Mouse (Mus musculus): ENCODE data around the gene Rnf220. TPM values are rescaled to one million over a fixed set of nuclear protein-coding genes. Genes with fewer than 3 reads are reported as not detected.

Gene Rnf220
- total RNA-seq, 2 experiments from 2014 or later = 45.8 to 46.7 TPM

DNA sequence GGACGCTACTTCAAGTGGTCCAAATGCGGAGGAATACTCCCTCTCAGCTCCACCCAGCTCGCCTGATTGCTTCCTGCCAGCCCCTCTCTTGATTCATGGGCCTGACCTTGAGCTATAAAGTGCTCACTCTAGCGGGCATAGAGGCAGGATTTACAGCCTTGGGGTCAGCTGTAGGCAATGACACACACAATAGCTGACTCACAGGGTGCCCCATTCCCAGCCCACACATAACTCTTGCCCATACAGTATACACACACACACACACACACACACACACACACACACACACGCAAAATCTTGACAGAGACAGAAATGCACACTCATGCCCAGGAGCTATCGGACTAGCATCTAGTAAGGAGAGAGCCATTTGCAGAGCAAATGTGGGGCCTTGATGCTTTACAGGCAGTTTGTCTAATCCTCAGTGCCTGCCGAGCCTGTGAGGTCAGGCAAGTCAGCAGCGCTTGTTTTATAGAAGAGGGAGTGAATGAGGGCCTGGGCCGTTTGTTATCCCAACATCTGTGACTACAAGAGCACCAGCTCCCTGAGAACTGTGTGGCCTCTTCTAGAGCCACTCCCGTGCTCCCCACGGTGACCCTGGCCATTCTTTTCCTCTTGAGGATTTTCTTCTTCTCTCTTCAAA lies 165.9 kb downstream of the Rnf220 start:
- DNase-seq = no peak

- DNase-seq = no peak
Observed at GRCm38 (mm10) chr4:117330132-117330531, 166.7 kb downstream of the Rnf220 start.

DNA sequence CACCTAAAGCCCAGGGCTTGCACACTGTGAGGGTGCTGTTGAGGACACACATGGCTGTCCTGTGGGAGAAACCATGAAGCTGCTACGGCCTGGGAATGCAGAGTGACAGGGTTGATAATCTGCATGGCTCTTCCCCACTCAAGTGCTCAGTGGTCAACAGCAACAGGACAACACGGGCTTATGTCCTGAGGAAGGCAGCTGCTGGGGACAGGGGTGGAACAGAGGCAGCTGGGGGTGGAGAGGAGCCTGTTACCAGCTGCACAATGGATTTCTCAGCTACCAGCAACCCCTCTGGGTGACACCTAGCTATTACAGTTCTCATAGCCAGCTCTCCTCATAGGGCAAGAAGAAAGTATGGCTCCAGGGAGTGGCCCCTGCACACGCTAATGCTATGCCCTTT lies 169.9 kb downstream of the Rnf220 start:
- no peak for DNase-seq

GRCm38 (mm10) chr4:117325076-117325475 lies 171.8 kb downstream of the Rnf220 start:
- DNase-seq = no peak

- peak; percentile 76 for DNase-seq
Observed at GRCm38 (mm10) chr4:117323515-117324344, 173.1 kb downstream of the Rnf220 start.

- DNase-seq = no peak
Observed at GRCm38 (mm10) chr4:117321011-117321410, 175.8 kb downstream of the Rnf220 start.

GRCm38 (mm10) chr4:117318508-117318907 lies 178.3 kb downstream of the Rnf220 start:
- DNase-seq = no peak

GRCm38 (mm10) chr4:117317701-117318190 lies 179.1 kb downstream of the Rnf220 start:
- DNase-seq = no peak

GRCm38 (mm10) chr4:117316800-117317199 lies 180.1 kb downstream of the Rnf220 start:
- no peak for DNase-seq

GRCm38 (mm10) chr4:117314849-117315500 lies 181.9 kb downstream of the Rnf220 start:
- no peak for DNase-seq

DNA sequence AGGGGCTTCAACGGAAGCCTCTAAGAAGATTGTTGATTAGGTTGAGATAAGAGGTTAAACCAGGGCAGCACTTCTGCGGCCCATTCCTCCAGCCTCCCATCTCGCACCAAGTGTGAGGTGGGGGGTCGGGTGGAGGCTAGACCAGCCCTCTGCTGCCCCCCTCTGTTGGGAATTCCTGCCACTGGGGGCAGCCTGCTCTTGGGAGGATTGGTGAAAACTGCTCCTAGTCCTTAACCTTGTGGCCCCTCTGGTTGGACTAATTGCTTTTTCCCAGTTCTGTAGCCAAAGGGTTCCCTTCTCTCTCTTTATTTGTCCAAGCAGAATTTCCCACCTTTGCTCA lies 183.8 kb downstream of the Rnf220 start:
- DNase-seq = peak; percentile 47

GRCm38 (mm10) chr4:117312416-117313084 lies 184.3 kb downstream of the Rnf220 start:
- DNase-seq = no peak

DNA sequence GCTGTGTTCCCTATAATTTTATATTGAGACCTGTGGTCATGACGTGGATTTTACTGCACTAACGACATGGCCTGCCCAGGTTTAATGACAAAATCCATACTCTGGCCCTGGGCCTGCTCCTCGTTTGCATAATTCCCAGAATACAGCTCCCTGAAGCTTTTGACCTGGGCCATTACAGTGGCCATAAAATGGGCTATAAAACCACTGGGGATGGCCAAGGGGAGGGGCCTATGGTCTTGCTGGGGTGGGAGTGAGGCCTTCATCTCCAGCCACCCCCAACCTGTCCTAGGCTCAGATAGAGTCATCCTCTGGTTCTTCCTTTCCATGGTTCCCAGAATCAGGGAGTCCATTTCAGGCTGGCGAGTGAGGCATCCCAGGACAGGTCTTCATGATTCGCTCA lies 185.0 kb downstream of the Rnf220 start:
- no peak for DNase-seq

- no peak for DNase-seq
Observed at GRCm38 (mm10) chr4:117309427-117309826, 187.4 kb downstream of the Rnf220 start.

- DNase-seq = no peak
Observed at GRCm38 (mm10) chr4:117307270-117307669, 189.6 kb downstream of the Rnf220 start.

DNA sequence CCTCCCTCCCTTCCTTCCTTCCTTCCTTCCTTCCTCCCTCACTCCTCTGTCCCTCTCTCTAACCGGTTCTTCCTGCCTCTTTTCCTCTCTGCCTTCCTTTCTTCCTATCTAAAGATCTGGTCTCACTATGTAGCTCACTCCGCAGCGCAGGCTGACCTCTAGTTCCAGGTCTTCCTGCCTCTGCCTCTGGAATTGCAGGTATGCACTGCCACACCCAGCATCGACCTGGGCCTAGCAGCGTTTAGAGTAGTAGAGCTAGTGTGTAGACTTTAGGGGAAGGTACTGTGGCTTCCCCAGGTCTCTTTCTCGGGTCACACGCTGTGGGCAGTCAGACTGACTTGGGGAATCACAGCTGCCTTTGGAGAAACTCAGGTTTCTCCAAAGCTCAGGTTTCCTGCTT lies 191.4 kb downstream of the Rnf220 start:
- DNase-seq = no peak

DNA sequence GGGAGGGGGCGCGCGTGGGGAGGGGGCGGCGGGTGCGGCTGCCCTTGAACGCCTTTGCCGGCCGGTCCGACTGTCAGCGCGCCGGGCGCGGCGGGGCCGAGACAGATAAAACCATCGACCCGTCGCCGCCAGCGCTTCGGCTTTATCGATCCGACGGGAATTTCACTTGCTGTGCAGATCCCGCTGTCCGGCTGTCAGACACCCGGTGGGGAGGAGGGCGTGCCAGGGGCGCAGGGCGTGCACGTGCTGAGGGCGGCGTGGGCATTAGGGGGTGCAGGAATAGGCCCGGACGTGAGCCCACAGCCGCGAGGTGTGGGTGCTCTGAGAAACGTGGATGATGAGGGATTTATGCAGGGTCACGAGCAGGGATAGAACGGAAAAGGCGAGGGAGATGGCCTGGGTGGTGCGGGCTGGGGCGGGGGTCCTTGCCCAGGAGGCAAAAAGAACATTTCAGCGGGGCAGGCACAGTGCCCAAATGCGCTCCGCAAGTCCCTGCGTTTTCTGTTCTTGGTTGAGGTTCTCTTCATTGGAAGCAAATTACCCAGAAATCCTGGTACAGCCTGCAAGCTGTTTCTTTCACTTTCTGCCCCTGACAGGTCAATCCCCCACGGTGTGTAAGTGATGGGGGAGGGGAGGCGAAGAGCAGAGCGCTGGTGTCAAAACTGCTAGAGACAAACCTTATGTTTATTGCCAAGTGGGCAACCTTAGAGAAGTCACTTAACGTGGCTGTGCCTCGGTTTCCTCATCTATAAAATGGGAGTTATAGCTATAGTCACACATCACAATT lies 192.4 kb downstream of the Rnf220 start:
- DNase-seq = peak; percentile 25

GRCm38 (mm10) chr4:117303581-117304238 lies 193.1 kb downstream of the Rnf220 start:
- no peak for DNase-seq

GRCm38 (mm10) chr4:117302027-117302806 lies 194.6 kb downstream of the Rnf220 start:
- DNase-seq = no peak

DNA sequence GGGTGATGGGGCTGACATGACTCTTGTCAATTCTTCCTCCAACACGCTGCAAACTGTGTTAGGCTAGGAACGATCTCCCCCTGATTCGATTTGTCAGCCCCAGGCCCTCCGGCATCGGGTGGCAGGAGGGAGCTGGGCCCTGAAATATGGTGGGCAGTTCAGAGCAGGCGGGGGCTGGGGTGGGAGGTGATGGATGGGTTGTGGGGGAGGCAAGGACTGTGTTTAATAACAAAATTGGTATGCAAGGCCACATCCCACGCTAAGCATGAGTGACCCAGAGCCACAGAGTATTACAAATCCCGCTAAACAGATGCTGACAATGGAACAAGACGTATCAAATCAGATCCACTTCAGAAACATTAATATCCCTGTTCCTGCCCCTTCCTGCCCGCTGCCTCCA lies 196.9 kb downstream of the Rnf220 start:
- no peak for DNase-seq

GRCm38 (mm10) chr4:117297819-117298218 lies 199.0 kb downstream of the Rnf220 start:
- DNase-seq = no peak
